Mouse (Mus musculus): ENCODE data around the gene Gm11634. TPM values are rescaled to one million over a fixed set of nuclear protein-coding genes. Genes with fewer than 3 reads are reported as not detected.

Gm11634 gene
- polyA plus RNA-seq (2015; fragmentation: Nextera tagmentation; extraction: Ambion mirVana), result not detected in 2 replicates

DNA sequence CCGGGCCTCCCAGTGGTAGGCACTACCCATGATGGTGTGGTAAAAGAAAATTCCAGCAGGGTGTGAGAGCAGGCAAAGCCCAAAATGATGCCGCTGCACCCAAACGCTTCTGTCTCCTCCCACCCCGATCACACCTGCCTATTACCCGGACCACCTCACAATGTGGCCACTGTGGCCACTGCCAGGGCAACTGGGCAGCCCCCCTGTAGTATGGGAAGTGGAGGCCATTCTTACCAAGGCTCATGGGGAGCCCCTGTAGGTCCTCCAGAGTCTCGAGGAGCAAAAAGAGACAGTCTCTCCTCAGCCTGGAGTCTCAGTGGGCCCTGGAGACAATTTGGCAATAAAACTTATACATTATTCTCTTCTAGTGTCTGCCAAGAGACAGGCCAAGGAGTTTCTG lies at the start of gene Gm11634:
Gene Gm11634, minus strand, starts transcription at position 101 of the 400 bp plus-strand sequence.

DNA sequence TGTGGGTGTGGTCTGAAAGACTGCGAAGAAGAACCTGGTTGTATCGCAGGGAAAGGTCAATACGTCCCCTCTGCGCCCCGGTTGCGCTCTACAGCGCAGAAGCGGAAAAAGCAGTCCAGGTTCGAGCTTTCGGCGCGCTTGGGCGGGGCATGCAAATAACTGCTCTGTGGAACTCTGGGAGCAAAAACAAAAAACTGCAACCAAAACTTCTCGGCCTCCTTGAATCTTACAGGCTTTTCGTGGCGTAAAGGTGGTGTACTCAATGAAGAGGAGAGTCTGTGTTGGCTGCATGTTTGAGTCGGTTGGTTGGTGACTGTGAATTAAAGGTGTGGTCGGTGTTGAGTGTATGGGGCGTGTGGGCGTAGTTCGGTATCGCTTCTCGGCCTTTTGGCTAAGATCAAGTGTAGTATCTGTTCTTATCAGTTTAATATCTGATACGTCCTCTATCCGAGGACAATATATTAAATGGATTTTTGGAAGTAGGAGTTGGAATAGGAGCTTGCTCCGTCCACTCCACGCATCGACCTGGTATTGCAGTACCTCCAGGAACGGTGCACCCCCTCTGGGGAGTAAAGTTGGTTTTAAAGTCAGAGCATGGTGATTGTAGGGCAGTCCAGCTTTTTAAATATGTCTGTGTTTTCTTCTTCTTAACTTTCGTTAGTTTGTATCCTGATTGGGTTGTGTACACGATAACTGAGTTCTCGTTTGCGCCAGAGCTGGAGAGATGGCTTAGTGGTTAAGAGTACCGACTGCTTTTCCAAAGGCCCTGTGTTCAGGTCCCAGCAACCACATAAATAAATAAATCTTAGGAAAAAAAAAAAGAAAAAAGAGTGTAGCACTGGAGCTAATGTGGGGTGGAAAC lies 28.2 kb upstream of the Gm11634 start, which contains the start of gene Rdm1:
Gene Rdm1, plus strand, starts transcription at position 201 of the 862 bp plus-strand sequence.

DNA sequence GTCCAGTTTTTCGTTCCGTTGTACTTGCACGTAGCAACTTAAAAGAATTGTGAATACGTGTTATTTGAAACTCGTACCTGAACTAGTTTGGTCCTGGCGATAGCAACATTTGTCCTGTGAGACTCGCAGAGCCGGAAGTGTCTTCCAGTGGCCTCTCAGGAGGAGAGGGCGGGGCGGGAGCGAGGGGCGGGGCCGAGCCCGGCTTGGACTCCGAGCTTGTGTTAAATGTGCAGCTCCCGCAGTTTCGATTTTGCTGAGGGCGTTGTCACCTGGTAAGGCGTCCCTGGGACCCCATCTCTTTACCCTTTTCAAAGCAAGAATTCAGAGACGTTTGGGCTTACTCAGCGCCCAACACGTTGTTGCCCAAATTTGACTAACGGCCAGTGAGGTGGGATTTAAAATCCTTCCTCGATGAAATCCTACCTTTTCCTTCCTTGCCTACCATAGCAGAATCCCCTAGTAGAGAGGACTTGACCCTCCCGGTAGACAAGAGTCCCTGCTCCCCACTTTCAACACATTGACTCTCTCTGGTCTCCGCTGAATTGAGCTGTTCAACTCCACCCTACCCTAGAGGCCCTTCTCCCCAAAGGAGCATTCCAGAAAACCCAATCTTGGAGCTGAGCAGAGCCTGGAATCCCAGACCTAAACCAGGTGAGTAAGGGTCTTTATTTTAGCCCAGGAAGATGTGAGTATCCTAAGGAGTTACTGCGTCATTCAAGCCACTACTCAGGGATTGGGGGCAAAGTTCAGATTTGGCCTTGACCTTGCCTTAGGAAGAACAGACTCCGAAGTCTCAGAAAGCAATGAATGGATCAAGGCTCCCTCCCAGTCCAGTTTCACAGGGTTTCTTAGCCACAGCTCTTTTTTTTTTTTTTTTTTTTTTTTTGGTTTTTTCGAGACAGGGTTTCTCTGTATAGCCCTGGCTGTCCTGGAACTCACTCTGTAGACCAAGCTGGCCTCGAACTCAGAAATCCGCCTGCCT lies 16.7 kb downstream of the Gm11634 start, which contains the start of gene Tmem106a:
Gene Tmem106a, plus strand, starts transcription at position 189 of the 982 bp plus-strand sequence.

DNA sequence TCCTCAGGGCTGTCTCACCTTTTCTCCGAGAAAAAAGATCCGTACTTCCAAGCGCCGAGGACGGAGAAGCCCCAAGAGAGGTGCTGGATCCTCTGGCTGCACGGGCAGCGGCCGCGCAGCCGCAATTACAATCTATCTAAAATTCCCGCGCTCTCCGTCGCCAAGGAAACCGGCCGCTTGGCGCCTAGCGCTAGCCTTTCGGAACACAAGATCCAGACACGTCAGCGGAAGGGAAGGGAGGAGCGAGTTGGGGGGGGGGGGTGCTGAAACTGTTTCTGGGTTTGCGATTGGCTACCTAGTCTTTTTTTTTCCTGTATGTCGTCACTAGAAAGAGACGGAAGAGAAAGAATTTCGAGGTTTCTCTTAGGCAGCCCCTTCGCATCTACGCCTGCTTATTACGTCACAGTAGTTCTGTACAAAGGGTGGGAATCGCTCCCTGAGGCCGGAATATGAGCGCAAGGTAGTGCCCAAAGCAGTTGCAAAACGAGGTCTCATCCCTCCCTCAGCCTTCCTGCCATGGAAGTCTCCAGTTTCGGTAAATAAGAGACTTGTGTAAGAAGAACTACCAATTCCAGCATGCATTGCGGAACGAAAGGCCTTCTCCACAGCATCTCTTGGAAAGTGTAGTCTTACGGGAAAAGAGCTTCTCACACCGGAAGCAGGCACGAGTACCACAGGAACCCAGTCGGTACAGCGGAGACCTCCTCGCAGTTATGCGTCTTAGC lies 47.1 kb downstream of the Gm11634 start, which contains the start of the genes Brca1 and Nbr1:
Gene Brca1, minus strand, starts transcription at position 205 of the 725 bp plus-strand sequence.
Gene Nbr1, plus strand, starts transcription at position 399 of the 725 bp plus-strand sequence.

Other genes starting within 250 kb of the Gm11634 start
- 0.09 TPM in 1 of 2 replicates, not detected in the other for gene G6pc, start 231.7 kb downstream of the Gm11634 start, polyA plus RNA-seq (2015; fragmentation: Nextera tagmentation; extraction: Ambion mirVana)
- 25.4 and 25.7 TPM in 2 replicates for gene Aarsd1, start 181.6 kb downstream of the Gm11634 start, polyA plus RNA-seq (2015; fragmentation: Nextera tagmentation; extraction: Ambion mirVana)
- 3.9 and 7.0 TPM in 2 replicates for gene Gm27029, start 174.5 kb downstream of the Gm11634 start, polyA plus RNA-seq (2015; fragmentation: Nextera tagmentation; extraction: Ambion mirVana)
- gene Rundc1, start 174.2 kb downstream of the Gm11634 start, polyA plus RNA-seq (2015; fragmentation: Nextera tagmentation; extraction: Ambion mirVana), result 8.9 and 9.2 TPM in 2 replicates
- gene Ptges3l, start 173.9 kb downstream of the Gm11634 start, polyA plus RNA-seq (2015; fragmentation: Nextera tagmentation; extraction: Ambion mirVana), result 143 and 148 TPM in 2 replicates
- gene Rpl27, start 157.0 kb downstream of the Gm11634 start, polyA plus RNA-seq (2015; fragmentation: Nextera tagmentation; extraction: Ambion mirVana), result 221 and 229 TPM in 2 replicates
- 14.9 and 17.1 TPM in 2 replicates for gene Ifi35, start 150.8 kb downstream of the Gm11634 start, polyA plus RNA-seq (2015; fragmentation: Nextera tagmentation; extraction: Ambion mirVana)
- gene Rnd2, start 134.3 kb downstream of the Gm11634 start, polyA plus RNA-seq (2015; fragmentation: Nextera tagmentation; extraction: Ambion mirVana), result 3.0 and 3.9 TPM in 2 replicates
- 22.7 and 30.2 TPM in 2 replicates for gene Vat1, start 133.0 kb downstream of the Gm11634 start, polyA plus RNA-seq (2015; fragmentation: Nextera tagmentation; extraction: Ambion mirVana)
- gene Brca1, start 47.3 kb downstream of the Gm11634 start, polyA plus RNA-seq (2015; fragmentation: Nextera tagmentation; extraction: Ambion mirVana), result 1.0 and 1.8 TPM in 2 replicates
- gene Nbr1, start 47.1 kb downstream of the Gm11634 start, polyA plus RNA-seq (2015; fragmentation: Nextera tagmentation; extraction: Ambion mirVana), result 49.1 and 51.6 TPM in 2 replicates
- gene Tmem106a, start 17.0 kb downstream of the Gm11634 start, polyA plus RNA-seq (2015; fragmentation: Nextera tagmentation; extraction: Ambion mirVana), result 6.1 and 8.6 TPM in 2 replicates
- 21.7 and 27.2 TPM in 2 replicates for gene Rdm1, start 27.9 kb upstream of the Gm11634 start, polyA plus RNA-seq (2015; fragmentation: Nextera tagmentation; extraction: Ambion mirVana)
- 2.3 and 3.2 TPM in 2 replicates for gene Arl4d, start 66.3 kb upstream of the Gm11634 start, polyA plus RNA-seq (2015; fragmentation: Nextera tagmentation; extraction: Ambion mirVana)
- 12.1 and 14.5 TPM in 2 replicates for gene Dhx8, start 133.7 kb upstream of the Gm11634 start, polyA plus RNA-seq (2015; fragmentation: Nextera tagmentation; extraction: Ambion mirVana)
- 8.8 and 10.0 TPM in 2 replicates for gene Etv4, start 186.1 kb upstream of the Gm11634 start, polyA plus RNA-seq (2015; fragmentation: Nextera tagmentation; extraction: Ambion mirVana)